Mouse (Mus musculus) adrenal gland, postnatal 4 days (tissue): ENCODE data around the gene Tmem179b. TPM values are rescaled to one million over a fixed set of nuclear protein-coding genes. Genes with fewer than 3 reads are reported as not detected.

ENCODE experiments used
- DNase-seq, 2 experiments: peaks; one replicate each; pipeline ENCODE4 v3.0.0; 2021 to 2022; ENCODE audit warnings: low spot score in 2 of 2, mixed read lengths in 2 of 2
- total RNA-seq, 2 experiments: library from RNA; stranded (reverse); gene quantifications; 2 replicates each; pipeline ENCODE4 v1.2.3; 2021

Gene Tmem179b
- total RNA-seq, 2 experiments from 2014 or later = 65.4 to 68.6 TPM

GRCm38 (mm10) chr19:8788521-8788920 is 14.3 kb upstream of the Tmem179b start:
- DNase-seq = no peak

GRCm38 (mm10) chr19:8786008-8786781 is 11.9 kb upstream of the Tmem179b start, which contains the start of gene Taf6l:
Taf6l (minus strand) TSS chr19:8786417.
- DNase-seq = peak; percentile 68 to 82

- no peak for DNase-seq
These were observed 719 bp upstream of the Tmem179b start for GRCm38 (mm10) chr19:8774951-8775421.

- DNase-seq = no peak
These were observed 858 bp downstream of the Tmem179b start for GRCm38 (mm10) chr19:8773409-8773808.

DNA sequence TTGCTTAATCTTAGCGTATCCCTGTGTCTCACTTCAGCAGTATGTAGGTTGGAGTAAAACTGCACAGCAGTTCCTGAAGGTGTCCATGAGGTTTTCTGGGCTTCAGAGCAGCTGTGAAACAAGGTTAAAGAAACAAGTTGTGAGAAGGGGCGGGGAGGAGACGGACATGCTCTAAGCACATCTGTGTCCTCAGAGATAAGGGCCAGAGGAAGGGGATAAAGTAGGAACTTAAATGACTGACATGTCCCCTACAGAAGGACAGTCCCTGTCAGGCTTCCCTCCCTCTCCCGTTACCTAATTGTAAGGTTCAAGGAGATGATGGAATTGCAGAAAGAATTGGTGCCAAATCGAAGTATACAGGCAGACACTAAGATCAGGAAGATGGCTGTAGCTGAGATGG is 1.3 kb downstream of the Tmem179b start:
- no peak for DNase-seq

GRCm38 (mm10) chr19:8770567-8771270 is 3.5 kb downstream of the Tmem179b start, which contains the start of gene Tmem223:
Tmem223 (plus strand) TSS chr19:8770996.
- DNase-seq = peak; percentile 73 to 74

DNA sequence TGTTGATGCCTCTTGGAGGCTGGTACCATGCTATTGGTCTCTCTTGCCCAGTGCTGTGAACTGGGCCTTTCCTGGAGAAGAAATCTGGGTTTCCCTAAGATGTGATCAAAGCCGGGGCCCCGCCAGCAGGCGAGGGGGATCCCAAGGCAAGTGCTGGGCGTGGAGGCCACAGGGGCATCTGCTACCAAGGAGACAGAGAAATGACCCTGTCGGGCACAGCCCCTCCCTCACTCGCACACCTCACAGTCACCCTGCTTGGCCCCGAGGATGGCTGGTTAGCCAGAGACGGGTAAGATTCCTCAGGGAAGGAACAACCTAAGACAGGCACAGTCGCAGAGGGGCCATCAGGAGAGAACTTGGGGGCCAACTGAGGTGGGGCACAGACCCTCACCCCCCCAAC is 8.7 kb downstream of the Tmem179b start:
- no peak for DNase-seq

DNA sequence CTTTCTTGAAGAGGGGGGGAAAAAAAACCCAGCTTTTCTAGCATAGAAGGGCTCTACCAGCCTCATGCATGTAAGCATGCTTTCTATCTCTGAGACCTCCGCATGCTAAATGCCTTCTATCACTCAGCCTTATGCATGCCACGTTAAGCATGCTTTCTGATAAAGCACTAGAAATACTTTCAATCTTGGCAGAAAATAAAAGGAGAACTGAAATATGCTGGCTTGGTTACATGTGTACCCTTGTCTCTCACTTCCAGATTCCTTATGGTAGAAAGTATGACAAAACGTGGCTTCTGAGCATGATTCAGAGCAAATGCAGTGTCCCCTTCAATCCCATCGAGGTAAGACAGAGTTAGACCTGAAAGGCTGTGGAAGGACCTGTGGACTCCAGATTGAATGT is 11.0 kb downstream of the Tmem179b start:
- no peak for DNase-seq

- DNase-seq = no peak
These were observed 13.5 kb downstream of the Tmem179b start for GRCm38 (mm10) chr19:8760757-8761156.

GRCm38 (mm10) chr19:8758899-8759298 is 15.4 kb downstream of the Tmem179b start:
- DNase-seq = no peak

GRCm38 (mm10) chr19:8757471-8757998 is 16.7 kb downstream of the Tmem179b start:
- no peak for DNase-seq

DNA sequence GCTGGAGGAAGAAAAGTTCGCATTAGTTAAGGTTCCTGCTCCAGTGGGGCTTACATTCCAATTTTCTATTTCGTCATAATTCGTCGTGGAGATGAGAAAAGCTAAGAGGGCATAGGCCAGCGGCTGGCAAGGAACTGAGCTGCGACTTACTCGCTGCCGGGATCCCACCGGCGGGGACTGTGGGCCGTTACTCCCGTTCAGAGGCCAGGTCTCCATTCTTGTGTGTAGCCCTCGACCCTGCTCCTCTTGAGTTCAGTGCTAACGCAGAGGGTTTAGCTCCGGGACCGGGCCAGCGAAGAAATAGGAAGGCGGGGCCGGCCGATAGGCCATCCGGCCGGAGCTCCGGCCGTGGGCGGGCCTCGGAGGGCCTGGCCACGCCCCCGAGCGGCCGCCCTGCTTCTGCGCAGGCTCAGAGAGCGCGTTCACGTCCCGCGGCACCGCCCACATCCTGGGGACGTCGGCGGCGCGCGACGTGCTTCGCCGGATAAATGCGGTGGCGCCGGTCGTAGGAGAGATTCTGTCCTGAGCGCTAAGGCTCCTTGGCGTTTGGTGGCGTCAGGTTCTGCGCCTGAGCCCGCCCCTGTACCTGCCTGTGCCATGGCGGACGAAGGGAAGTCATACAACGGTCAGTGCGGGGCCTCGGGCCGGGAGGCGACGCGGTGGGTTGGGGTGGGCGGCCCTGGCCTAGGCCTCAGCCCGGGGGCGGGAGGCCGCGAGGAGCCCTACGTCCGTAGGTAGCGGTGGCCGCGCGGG is 17.5 kb downstream of the Tmem179b start, which contains the start of gene Nxf1:
Nxf1 (plus strand) TSS at position 439 of the 753 bp plus-strand sequence.
- peak; percentile 81 to 89 for DNase-seq

GRCm38 (mm10) chr19:8755652-8756051 is 18.6 kb downstream of the Tmem179b start:
- DNase-seq = no peak

GRCm38 (mm10) chr19:8747368-8747767 is 26.9 kb downstream of the Tmem179b start:
- no peak for DNase-seq

DNA sequence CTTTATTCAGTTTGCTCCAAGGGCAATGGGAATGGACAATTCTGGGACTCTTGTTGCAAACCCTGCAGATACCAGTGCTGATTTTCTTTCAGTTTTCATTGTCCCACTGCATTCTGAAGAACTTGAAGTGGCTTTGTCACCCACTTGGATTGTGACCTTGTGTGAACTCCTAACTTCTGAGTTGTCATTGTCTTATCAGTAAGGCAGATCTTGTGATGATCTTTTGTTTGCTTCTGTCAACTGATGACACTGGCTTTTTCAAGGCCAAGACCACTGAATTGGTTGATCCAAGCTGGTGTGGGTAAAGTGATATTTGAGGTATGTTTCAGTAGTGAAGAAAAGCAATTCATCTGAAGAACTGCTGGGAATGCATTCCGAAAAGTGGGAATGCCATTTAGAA is 28.9 kb downstream of the Tmem179b start:
- DNase-seq = no peak

GRCm38 (mm10) chr19:8742176-8742575 is 32.1 kb downstream of the Tmem179b start:
- no peak for DNase-seq

- DNase-seq = peak; percentile 69 to 92
These were observed 32.9 kb downstream of the Tmem179b start, which contains the start of gene Stx5a for GRCm38 (mm10) chr19:8741243-8741869. Stx5a (plus strand) TSS chr19:8741413.

DNA sequence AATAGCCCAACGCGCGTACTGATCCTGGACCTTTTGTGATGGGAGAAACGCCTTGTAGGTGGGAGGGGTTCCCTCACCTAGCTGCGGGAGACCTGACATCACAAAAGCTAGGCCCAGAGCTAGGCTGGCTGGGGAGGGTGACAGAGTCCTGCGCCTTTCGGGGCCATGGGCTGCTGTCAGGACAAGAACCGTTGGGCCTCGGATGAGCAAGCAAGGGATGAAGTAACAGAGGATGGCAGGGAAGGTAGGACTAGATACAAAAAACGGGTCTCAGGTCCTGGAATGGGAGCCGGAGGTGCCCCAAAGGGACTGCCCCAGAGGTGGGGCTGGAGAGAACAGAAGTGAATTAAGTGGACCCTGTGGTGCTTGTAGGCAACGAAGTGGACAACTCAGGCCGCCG is 33.7 kb downstream of the Tmem179b start, which contains the start of gene 1700092M07Rik:
1700092M07Rik (plus strand) TSS at position 116 of the 400 bp plus-strand sequence.
- DNase-seq = no peak

DNA sequence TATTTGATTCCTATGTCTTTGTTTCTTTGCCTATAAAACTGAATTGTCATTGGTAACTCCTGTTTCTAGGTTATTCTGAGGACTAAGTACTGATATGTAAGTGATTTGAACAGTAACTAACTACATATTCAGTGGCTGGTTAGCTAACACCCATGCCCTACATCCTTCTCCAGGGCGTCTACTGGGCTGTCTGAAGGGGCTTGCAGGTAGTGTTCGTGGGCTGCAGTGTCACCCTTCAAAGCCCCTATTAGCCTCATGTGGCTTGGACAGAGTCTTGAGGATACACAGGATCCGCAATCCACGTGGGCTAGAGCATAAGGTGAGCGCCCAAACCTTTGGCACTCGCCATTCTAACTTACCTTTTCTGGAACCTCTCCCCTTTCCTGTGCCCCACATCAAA is 34.6 kb downstream of the Tmem179b start:
- DNase-seq = no peak

DNA sequence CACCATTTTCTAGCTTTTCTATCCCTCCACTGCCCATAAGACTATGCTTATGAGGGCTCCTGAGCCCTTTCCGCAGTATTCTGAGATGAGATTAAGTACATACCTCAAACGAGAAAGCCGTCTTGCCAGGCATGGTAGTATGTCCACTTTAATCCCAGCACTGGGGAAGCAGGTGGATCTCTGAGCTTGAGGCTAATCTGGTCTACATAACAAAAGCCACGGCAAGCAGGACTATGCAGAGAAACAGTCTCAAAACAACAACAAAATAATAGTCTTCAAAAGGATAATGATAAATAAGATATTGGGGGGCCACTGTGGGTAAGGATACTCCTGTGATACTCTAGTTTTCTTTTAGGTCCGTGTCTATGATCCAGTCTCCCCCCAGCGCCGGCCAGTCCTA is 35.4 kb downstream of the Tmem179b start:
- DNase-seq = no peak

- DNase-seq = no peak
These were observed 38.2 kb downstream of the Tmem179b start for GRCm38 (mm10) chr19:8736160-8736467.
